Mouse (Mus musculus) kidney, adult 2 months (tissue): ENCODE data around the gene Gm10945.
A peak's percentile ranks its signal among the peaks of the same experiment; 100 is the strongest.

Experiments
- CTCF ChIP-seq: fragments of 200-500 bp; conservative IDR thresholded peaks from 2 replicates; pipeline ENCODE4 v1.5.1; 2011; ENCODE audit warnings: low read depth, mild to moderate bottlenecking, control low read depth, low read length, moderate library complexity, mixed read lengths; ENCODE audit not compliant: insufficient read depth, insufficient read length
- POLR2A ChIP-seq: fragments of 200-500 bp; IDR thresholded peaks from one replicate; pipeline ENCODE4 v1.6.1; 2011; ENCODE audit warnings: low read depth, low read length, control low read depth

GRCm38 (mm10) chr10:6694218-6694850, 67.2 kb downstream of the Gm10945 start:
- TF ChIP-seq CTCF (peak; percentile 61), POLR2A (no peak)
